Mouse (Mus musculus) limb, embryonic 14.5 days (tissue): ENCODE measurements around the gene Fam178b. TPM values are rescaled to one million over a fixed set of nuclear protein-coding genes. Genes with fewer than 3 reads are reported as not detected.
A peak's percentile ranks its signal among the peaks of the same experiment; 100 is the strongest.

Experiments used
- ATAC-seq: fragments of 200-750 bp; cut with Nextera tagmentation; 2 replicates; pipeline ENCODE4 v1.8.0; 2017; ENCODE audit warnings: low read depth, moderate number of reproducible peaks, moderate TSS enrichment; ENCODE audit not compliant: low FRiP score
- DNase-seq: peaks from one replicate; pipeline ENCODE4 v3.0.0-alpha.2; 2015; ENCODE audit warnings: low spot score
- H3K27ac ChIP-seq: fragments of 300-500 bp; sonication (generic); replicated peaks from 2 replicates; pipeline ENCODE4 v1.5.1; 2014; ENCODE audit warnings: low read depth, mild to moderate bottlenecking, low read length, moderate library complexity, mixed read lengths
- H3K27me3 ChIP-seq: fragments of 300-500 bp; sonication (generic); 2 replicates; pipeline ENCODE4 v1.6.1; 2014; ENCODE audit warnings: low read length, mixed read lengths; ENCODE audit not compliant: control insufficient read depth, insufficient read depth
- H3K36me3 ChIP-seq: fragments of 300-500 bp; sonication (generic); 2 replicates; pipeline ENCODE4 v1.6.1; 2014; ENCODE audit warnings: mild to moderate bottlenecking, low read length, moderate library complexity, mixed read lengths; ENCODE audit not compliant: control insufficient read depth, insufficient read depth
- H3K4me1 ChIP-seq: fragments of 300-500 bp; sonication (generic); 2 replicates; pipeline ENCODE4 v1.6.1; 2014; ENCODE audit warnings: antibody characterized with exemption, low read length, mixed read lengths; ENCODE audit not compliant: control insufficient read depth, insufficient read depth
- H3K4me2 ChIP-seq: fragments of 300-500 bp; sonication (generic); replicated peaks from 2 replicates; pipeline ENCODE4 v1.6.1; 2014; ENCODE audit warnings: low read depth, mild to moderate bottlenecking, low read length, moderate library complexity; ENCODE audit not compliant: severe bottlenecking
- H3K4me3 ChIP-seq: fragments of 300-500 bp; sonication (generic); replicated peaks from 2 replicates; pipeline ENCODE4 v1.5.1; 2014; ENCODE audit warnings: low read length
- H3K9ac ChIP-seq: fragments of 300-500 bp; sonication (generic); 2 replicates; pipeline ENCODE4 v1.6.1; 2014; ENCODE audit warnings: mild to moderate bottlenecking, low read depth, low read length, moderate library complexity; ENCODE audit not compliant: severe bottlenecking
- H3K9me3 ChIP-seq: fragments of 300-500 bp; sonication (generic); 2 replicates; pipeline ENCODE4 v1.6.1; 2016; ENCODE audit warnings: low read length; ENCODE audit not compliant: control insufficient read depth
- POLR2A ChIP-seq: fragments of 200-500 bp; IDR thresholded peaks from 2 replicates; pipeline ENCODE4 v1.8.0; 2012; ENCODE audit warnings: inconsistent platforms, mild to moderate bottlenecking, moderate library complexity, borderline replicate concordance; ENCODE audit not compliant: insufficient read depth, insufficient read length; ENCODE audit errors: extremely low read depth
- WGBS: fragments of 180-500 bp; shearing (Covaris S2); extraction: QIAGEN DNeasy Blood & Tissue Kit; methylation state at CpG from one replicate; pipeline ENCODE4 v1.1.7; 2014; 5-methylcytosine and 5-hydroxymethylcytosine counted together
- polyA plus RNA-seq, 2 experiments: library from polyadenylated mRNA; depleted of rRNA in 1 of 2; stranded (reverse) in 1 of 2; unstranded in 1 of 2; fragments of >200 nt; fragmentation: Nextera tagmentation in 1 of 2; extraction: Ambion mirVana in 1 of 2; gene quantifications; 2 replicates each; pipeline versions ENCODE4 v1.2.1 to v1.2.3; 2012 to 2014

Fam178b gene
- polyA plus RNA-seq, 2 experiments: 0.67 to 1.5 TPM

- DNase-seq: no peak
- 61% methylated on average over 3 of the region's 3 CpGs for WGBS
These were observed 36.7 kb downstream of the Fam178b start for GRCm38 (mm10) chr1:36646285-36646684.

GRCm38 (mm10) chr1:36644615-36645007, 38.4 kb downstream of the Fam178b start:
- no peaks in the 10 kb centered on the region for H3K36me3 ChIP-seq
- 86% methylated on average over 9 of the region's 9 CpGs for WGBS
- no peak for TF ChIP-seq POLR2A
- no peak for DNase-seq
- H3K9me3 ChIP-seq: no peaks in the 10 kb centered on the region
- H3K27ac ChIP-seq: no peak overlapping the region
- ATAC-seq: no peak
- no peak overlapping the region for H3K4me3 ChIP-seq
- H3K4me1 ChIP-seq: no peaks in the 10 kb centered on the region
- no peak overlapping the region for H3K4me2 ChIP-seq
- H3K9ac ChIP-seq: no peak overlapping the region
- H3K27me3 ChIP-seq: no peaks in the 10 kb centered on the region

More at GRCm38 (mm10) chr1:36646285-36646684, 36.7 kb downstream of the Fam178b start:
- Histone ChIP-seq H3K4me2 (no peak overlapping the region), H3K9me3 (no peaks in the 10 kb centered on the region), H3K27ac (no peak overlapping the region), H3K27me3 (no peaks in the 10 kb centered on the region), H3K36me3 (no peaks in the 10 kb centered on the region), H3K4me3 (no peak overlapping the region), H3K4me1 (no peaks in the 10 kb centered on the region), H3K9ac (no peak overlapping the region)
- no peak for TF ChIP-seq POLR2A
- ATAC-seq: no peak

- H3K4me1 ChIP-seq: no peaks in the 10 kb centered on the region
- H3K36me3 ChIP-seq: no peaks in the 10 kb centered on the region
- no peak overlapping the region for H3K4me3 ChIP-seq
- no peak for TF ChIP-seq POLR2A
- DNase-seq (no peak), ATAC-seq (no peak)
- 84% methylated on average over 7 of the region's 7 CpGs for WGBS
- no peak overlapping the region for H3K27ac ChIP-seq
- H3K4me2 ChIP-seq: no peak overlapping the region
- no peak overlapping the region for H3K9ac ChIP-seq
- H3K9me3 ChIP-seq: no peaks in the 10 kb centered on the region
- no peaks in the 10 kb centered on the region for H3K27me3 ChIP-seq
These were observed 38.9 kb downstream of the Fam178b start for GRCm38 (mm10) chr1:36643957-36644614.

DNA sequence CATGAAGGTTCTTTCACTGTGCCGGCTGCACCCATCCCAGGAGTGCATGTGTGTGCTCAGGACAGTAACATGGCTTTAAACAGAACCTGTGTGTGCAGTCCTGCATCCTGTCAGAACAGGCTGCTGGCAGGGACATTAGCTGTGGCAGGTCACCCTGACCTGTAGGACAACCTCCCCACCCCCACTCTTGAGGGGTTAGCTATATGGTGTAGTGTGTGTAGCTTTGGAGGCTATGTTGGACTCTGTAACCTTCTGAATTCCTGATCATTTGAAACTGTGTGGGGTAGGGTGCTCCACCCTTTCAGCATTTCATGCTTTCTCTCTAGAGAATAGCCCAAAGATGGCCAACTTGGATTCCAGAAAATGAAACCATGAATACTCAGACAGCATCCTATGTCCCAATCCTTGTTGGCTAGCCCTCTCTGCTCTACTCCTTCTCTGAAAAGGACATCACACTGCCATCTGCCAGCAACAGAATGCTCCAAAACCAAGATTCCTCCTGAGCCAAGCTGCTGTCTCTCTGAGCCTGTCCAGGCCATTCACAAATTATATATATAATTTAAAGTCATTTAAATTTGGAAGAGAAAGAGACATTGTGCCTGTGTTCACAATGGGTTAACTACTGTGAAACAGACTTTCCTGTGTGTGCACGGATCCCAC, 47.0 kb downstream of the Fam178b start:
- WGBS: 66% methylated on average over 2 of the region's 2 CpGs

GRCm38 (mm10) chr1:36634940-36635339, 48.0 kb downstream of the Fam178b start:
- H3K4me2 ChIP-seq: no peak overlapping the region
- no peaks in the 10 kb centered on the region for H3K27me3 ChIP-seq
- peak; percentile 86 for ATAC-seq
- H3K36me3 ChIP-seq: no peaks in the 10 kb centered on the region
- TF ChIP-seq POLR2A: no peak
- DNase-seq: peak; percentile 81
- H3K9ac ChIP-seq: no peak overlapping the region
- no peak overlapping the region for H3K27ac ChIP-seq
- no peaks in the 10 kb centered on the region for H3K4me1 ChIP-seq
- 15% methylated on average over 5 of the region's 5 CpGs for WGBS
- no peak overlapping the region for H3K4me3 ChIP-seq
- no peaks in the 10 kb centered on the region for H3K9me3 ChIP-seq

More for the DNA sequence above, 47.0 kb downstream of the Fam178b start:
- no peak overlapping the region for H3K4me2 ChIP-seq
- no peaks in the 10 kb centered on the region for H3K4me1 ChIP-seq
- ATAC-seq (no peak), DNase-seq (no peak)
- no peak overlapping the region for H3K4me3 ChIP-seq
- H3K27ac ChIP-seq: no peak overlapping the region
- no peaks in the 10 kb centered on the region for H3K9me3 ChIP-seq
- no peaks in the 10 kb centered on the region for H3K27me3 ChIP-seq
- H3K9ac ChIP-seq: no peak overlapping the region
- TF ChIP-seq POLR2A: no peak
- no peaks in the 10 kb centered on the region for H3K36me3 ChIP-seq
